In the genomic region with DNA sequence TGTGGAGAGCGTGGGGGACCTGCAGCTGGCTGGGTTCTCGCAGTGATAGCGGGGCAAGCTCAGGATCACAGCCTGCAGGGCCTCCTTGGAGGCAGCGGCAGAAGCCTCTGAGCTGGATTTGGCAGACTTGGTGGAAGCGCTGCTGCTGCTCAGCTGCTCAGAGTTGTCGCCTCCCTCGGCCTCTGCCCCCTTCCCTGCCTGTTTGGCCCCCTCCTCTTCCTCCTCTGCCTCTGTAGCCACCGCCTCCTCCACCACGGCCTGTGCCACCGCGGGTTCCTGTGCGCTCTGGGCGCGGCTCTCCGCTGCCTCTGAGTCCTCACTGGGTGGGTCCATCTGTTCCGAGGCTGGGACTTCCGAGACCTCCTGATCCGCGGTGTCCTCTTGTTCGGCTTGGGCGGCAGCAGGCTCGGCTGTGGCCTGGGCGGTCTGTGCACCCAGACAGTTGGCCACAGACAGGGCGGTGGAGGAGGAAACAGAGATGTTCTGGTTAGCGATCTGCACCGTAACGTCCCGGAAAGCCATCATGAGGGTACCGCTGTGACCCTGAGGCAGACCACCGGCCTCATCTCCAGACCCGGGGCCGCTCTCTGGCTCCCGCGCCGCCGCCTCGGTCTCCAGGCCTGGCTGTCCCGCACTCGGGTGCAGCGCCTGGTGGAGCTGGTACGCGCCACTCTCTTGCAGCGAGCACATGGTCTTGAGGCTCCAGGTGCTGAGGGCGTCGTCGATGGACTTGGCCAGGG, we compare ENCODE assay signal across 10 mouse cellular contexts.
DNase-seq lines count a peak whose midpoint lies in the region; ATAC-seq lines count a peak whose summit lies in the region.
"Had no signal": no experiment of that assay in that cellular context is flagged by ENCODE, and none has a peak within 500 bp of the region (broad histone marks: within the 10 kb centered on the region; RNA-seq: fewer than 3 reads in every experiment).

No protein-coding gene starts in this region.

- 1% methylated on average over 45 of the region's 46 CpGs for WGBS in forebrain, embryonic 12.5 days
- WGBS in intestine, embryonic 16.5 days: 2% methylated on average over 44 of the region's 46 CpGs
- 3% methylated on average over 45 of the region's 46 CpGs for WGBS in stomach, embryonic 15.5 days

- H3K4me3 ChIP-seq in forebrain, embryonic 12.5 days (replicated peaks): peak overlapping the region; percentile 27
- no peak overlapping the region for H3K4me3 ChIP-seq in intestine, embryonic 16.5 days (ENCODE audit: low read length)
- peak overlapping the region; percentile 14; the same call in 1 of the 2 replicates for H3K4me3 ChIP-seq in stomach, embryonic 15.5 days (replicated peaks)

- peaks cover 14% of the 10 kb centered on the region for H3K4me1 ChIP-seq in forebrain, embryonic 12.5 days
- no peaks in the 10 kb centered on the region for H3K4me1 ChIP-seq in intestine, embryonic 16.5 days (ENCODE audit: control insufficient read depth, insufficient read depth, low read length)
- no peaks in the 10 kb centered on the region; the same call in 1 of the 2 replicates for H3K4me1 ChIP-seq in stomach, embryonic 15.5 days

- peaks cover 55% of the 10 kb centered on the region for H3K27me3 ChIP-seq in forebrain, embryonic 12.5 days
- peaks cover 40% of the 10 kb centered on the region for H3K27me3 ChIP-seq in intestine, embryonic 16.5 days (replicated peaks; ENCODE audit: control insufficient read depth, insufficient read depth, low read length)
- H3K27me3 ChIP-seq in stomach, embryonic 15.5 days (replicated peaks): peaks cover 48% of the 10 kb centered on the region

- H3K36me3 ChIP-seq in forebrain, embryonic 12.5 days (replicated peaks): no peaks in the 10 kb centered on the region
- H3K36me3 ChIP-seq in intestine, embryonic 16.5 days (ENCODE audit: control insufficient read depth, insufficient read depth, low read length): no peaks in the 10 kb centered on the region
- no peaks in the 10 kb centered on the region for H3K36me3 ChIP-seq in stomach, embryonic 15.5 days

- no peak overlapping the region for H3K27ac ChIP-seq in forebrain, embryonic 12.5 days
- H3K27ac ChIP-seq in intestine, embryonic 16.5 days (ENCODE audit: low read length): no peak overlapping the region
- H3K27ac ChIP-seq in stomach, embryonic 15.5 days: no peak overlapping the region
- H3K27ac ChIP-seq: macrophage had no signal

- DNase-seq in ovary, postnatal 10 days (ENCODE audit: low spot score): peak; percentile 5
- DNase-seq in ovary, postnatal 14 days (ENCODE audit: low spot score): no peak
- no peak for DNase-seq in spleen, adult 12 weeks (ENCODE audit: low spot score)
- no peak for DNase-seq in layer of hippocampus, adult 11-12 months (ENCODE audit: low spot score)
- DNase-seq in adrenal gland, adult 18-20 months (ENCODE audit: low spot score in 2 of 2): no peak

- ATAC-seq in forebrain, embryonic 12.5 days (ENCODE audit: low FRiP score): no peak
- ATAC-seq in intestine, embryonic 16.5 days: no peak
- no peak for ATAC-seq in stomach, embryonic 15.5 days (ENCODE audit: insufficient read depth, low FRiP score, low read depth)
- ATAC-seq: activated CD4-positive, CD25-positive, alpha-beta regulatory T cell, adult 4 months had no signal

- peak overlapping the region; percentile 51 for H3K4me2 ChIP-seq in forebrain, embryonic 12.5 days
- 0 out of 2 replicates have a peak overlapping the region, but pooled peaks have one; percentile 5 for H3K4me2 ChIP-seq in intestine, embryonic 16.5 days (ENCODE audit: low read depth, low read length)
- peak overlapping the region; percentile 43 for H3K4me2 ChIP-seq in stomach, embryonic 15.5 days

- peak overlapping the region; percentile 38; the same call in 1 of the 2 replicates for H3K9ac ChIP-seq in forebrain, embryonic 12.5 days
- H3K9ac ChIP-seq in intestine, embryonic 16.5 days (ENCODE audit: low read depth, low read length): no peak overlapping the region
- no peak overlapping the region for H3K9ac ChIP-seq in stomach, embryonic 15.5 days

- no peaks in the 10 kb centered on the region for H3K9me3 ChIP-seq in forebrain, embryonic 12.5 days
- no peaks in the 10 kb centered on the region for H3K9me3 ChIP-seq in intestine, embryonic 16.5 days (ENCODE audit: control insufficient read depth, low read length)
- no peaks in the 10 kb centered on the region for H3K9me3 ChIP-seq in stomach, embryonic 15.5 days
